ENCODE assay signal across 2 mouse cellular contexts in genomic region chr11:93915019-93915418, GRCm38 (mm10). TPM values are rescaled to one million over a fixed set of nuclear protein-coding genes. Genes with fewer than 3 reads are reported as not detected.
A peak's percentile ranks its signal among the peaks of the same experiment; 100 is the strongest.
DNase-seq lines count a peak whose midpoint lies in the region; ATAC-seq and TF ChIP-seq lines count a peak whose summit lies in the region.
"Not testable (repeated sequence)": the region's sequence is repeated elsewhere in the genome, so short reads cannot be mapped to it uniquely, and the experiment has no call there.

No protein-coding gene starts in this region.

- H3K9me3 ChIP-seq in MEL (replicated peaks; ENCODE audit: insufficient read depth, low read length); midbrain, embryonic 11.5 days (ENCODE audit: control insufficient read depth, low read length): not testable (repeated sequence)

- H3K79me2 ChIP-seq in MEL (ENCODE audit: control insufficient read depth, insufficient read depth, low read length, poor library complexity), result not testable (repeated sequence)

- not testable (repeated sequence) for H3K27me3 ChIP-seq in MEL (ENCODE audit: control insufficient read depth in 1 of 2, insufficient read depth in 2 of 2, low read length in 2 of 2); midbrain, embryonic 11.5 days (ENCODE audit: control insufficient read depth, insufficient read depth, low read length)

- H3K4me3 ChIP-seq in MEL (ENCODE audit: control insufficient read depth in 1 of 2, insufficient read depth in 1 of 2, low read depth in 2 of 2, low read length in 2 of 2); midbrain, embryonic 11.5 days (ENCODE audit: low read depth, low read length): not testable (repeated sequence)

- not testable (repeated sequence) for TF ChIP-seq CTCF in MEL (IDR thresholded peaks at IDR 0.05 in 2 of 3, conservative IDR thresholded peaks at IDR 0.05 in 1 of 3; ENCODE audit: control insufficient read depth in 1 of 3, insufficient read depth in 1 of 3, low read depth in 2 of 3, low read length in 3 of 3, poor library complexity in 1 of 3, severe bottlenecking in 1 of 3)

- TF ChIP-seq EP300 in MEL (IDR thresholded peaks at IDR 0.05; ENCODE audit: low read depth in 1 of 2, low read length in 2 of 2), result not testable (repeated sequence)

- 96% methylated on average over 2 of the region's 2 CpGs for WGBS in midbrain, embryonic 11.5 days

- not testable (repeated sequence) for H3K4me1 ChIP-seq in MEL (ENCODE audit: control insufficient read depth in 1 of 2, insufficient read depth in 2 of 2, low read length in 2 of 2); midbrain, embryonic 11.5 days (ENCODE audit: control insufficient read depth, insufficient read depth, low read length)

- not testable (repeated sequence) for H3K27ac ChIP-seq in MEL (ENCODE audit: control insufficient read depth, low read depth, low read length); midbrain, embryonic 11.5 days (ENCODE audit: low read depth, low read length)

- H3K4me2 ChIP-seq in midbrain, embryonic 11.5 days, result not testable (repeated sequence)

- not testable (repeated sequence) for TF ChIP-seq POLR2A in MEL (IDR thresholded peaks at IDR 0.05; ENCODE audit: control insufficient read depth in 1 of 2, insufficient read depth in 1 of 2, low read depth in 1 of 2, low read length in 2 of 2, poor library complexity in 1 of 2)

- peaks cover 4 to 58% of the 10 kb centered on the region in 2 experiments for H3K36me3 ChIP-seq in MEL (ENCODE audit: control insufficient read depth in 1 of 2, insufficient read depth in 2 of 2, low read length in 2 of 2)
- H3K36me3 ChIP-seq in midbrain, embryonic 11.5 days (ENCODE audit: control insufficient read depth, insufficient read depth, low read length), result peaks cover 16% of the 10 kb centered on the region

- DNase-seq in MEL (ENCODE audit: low read depth, low spot score), result not testable (repeated sequence)
- DNase-seq in midbrain, embryonic 11.5 days (ENCODE audit: low spot score, missing footprints), result peak; percentile 75

- not testable (repeated sequence) for ATAC-seq in midbrain, embryonic 11.5 days (ENCODE audit: low FRiP score)

- H3K9ac ChIP-seq in MEL (ENCODE audit: control insufficient read depth, low read depth, low read length, poor library complexity, severe bottlenecking); midbrain, embryonic 11.5 days (ENCODE audit: low read length): not testable (repeated sequence)

- TF ChIP-seq RAD21 in MEL (IDR thresholded peaks at IDR 0.05; ENCODE audit: low read depth, low read length), result not testable (repeated sequence)

TF ChIP-seq in MEL, 35 proteins besides CTCF, POLR2A, EP300 and RAD21:
- peak; percentile 62; the same call in 1 of the 2 replicates for TF ChIP-seq TBP (IDR thresholded peaks at IDR 0.05; ENCODE audit: low read depth, low read length)

RNA-seq across cellular contexts. Expression of gene Mbtd1, which starts 29.4 kb away (rescaled TPM):
- total RNA-seq in MEL (2012; rRNA removed), result 43.0 and 45.5 TPM in 2 replicates
- polyA plus RNA-seq in MEL (2012; ENCODE audit: insufficient read depth in 1 of 2, insufficient read length in 2 of 2, low read depth in 1 of 2, low replicate concordance in 2 of 2, missing spikeins in 1 of 2), result 1,000 to 10,000 TPM in 1 of 2 experiments, 10 to 100 TPM in 1; 51.8 to 3,192 TPM
- polyA plus RNA-seq in midbrain, embryonic 11.5 days (2014; fragmentation: Nextera tagmentation; extraction: Ambion mirVana), result 30.5 and 30.6 TPM in 2 replicates

RNA-seq across cellular contexts. Expression of gene Utp18, which starts 29.5 kb away (rescaled TPM):
- 102 and 111 TPM in 2 replicates for total RNA-seq in MEL (2012; rRNA removed)
- polyA plus RNA-seq in MEL (2012; ENCODE audit: insufficient read depth in 1 of 2, insufficient read length in 2 of 2, low read depth in 1 of 2, low replicate concordance in 2 of 2, missing spikeins in 1 of 2), result 10 to 100 TPM in 1 of 2 experiments, not detected in 1; 63.4 TPM
- 45.1 and 52.0 TPM in 2 replicates for polyA plus RNA-seq in midbrain, embryonic 11.5 days (2014; fragmentation: Nextera tagmentation; extraction: Ambion mirVana)

RNA-seq across cellular contexts. Expression of gene Nme2, which starts 41.0 kb away (rescaled TPM):
- 530 and 612 TPM in 2 replicates for total RNA-seq in MEL (2012; rRNA removed)
- polyA plus RNA-seq in MEL (2012; ENCODE audit: insufficient read depth in 1 of 2, insufficient read length in 2 of 2, low read depth in 1 of 2, low replicate concordance in 2 of 2, missing spikeins in 1 of 2), result 100 to 1,000 TPM in 1 of 2 experiments, not detected in 1; 126 TPM
- 142 and 144 TPM in 2 replicates for polyA plus RNA-seq in midbrain, embryonic 11.5 days (2014; fragmentation: Nextera tagmentation; extraction: Ambion mirVana)

RNA-seq across cellular contexts. Expression of gene Gm20390, which starts 53.1 kb away (rescaled TPM):
- 673 and 732 TPM in 2 replicates for total RNA-seq in MEL (2012; rRNA removed)
- 100 to 1,000 TPM in 1 of 2 experiments, not detected in 1; 760 TPM for polyA plus RNA-seq in MEL (2012; ENCODE audit: insufficient read depth in 1 of 2, insufficient read length in 2 of 2, low read depth in 1 of 2, low replicate concordance in 2 of 2, missing spikeins in 1 of 2)
- polyA plus RNA-seq in midbrain, embryonic 11.5 days (2014; fragmentation: Nextera tagmentation; extraction: Ambion mirVana), result 345 and 375 TPM in 2 replicates

RNA-seq across cellular contexts. Expression of gene Nme1, which starts 53.3 kb away (rescaled TPM):
- 210 and 253 TPM in 2 replicates for total RNA-seq in MEL (2012; rRNA removed)
- polyA plus RNA-seq in MEL (2012; ENCODE audit: insufficient read depth in 1 of 2, insufficient read length in 2 of 2, low read depth in 1 of 2, low replicate concordance in 2 of 2, missing spikeins in 1 of 2), result 100 to 1,000 TPM in 1 of 2 experiments, not detected in 1; 131 TPM
- polyA plus RNA-seq in midbrain, embryonic 11.5 days (2014; fragmentation: Nextera tagmentation; extraction: Ambion mirVana), result 200 and 215 TPM in 2 replicates
